Mouse (Mus musculus) bone marrow macrophage, adult 2 months (primary cell): ENCODE data around the gene Hivep2. TPM values are rescaled to one million over a fixed set of nuclear protein-coding genes. Genes with fewer than 3 reads are reported as not detected.

ENCODE experiments used
- H3K27ac ChIP-seq: 2 replicates; pipeline ENCODE4 v1.5.1; 2012; ENCODE audit warnings: low read depth, low read length; ENCODE audit not compliant: insufficient read depth
- H3K4me1 ChIP-seq: 2 replicates; pipeline ENCODE4 v1.6.1; 2012; ENCODE audit warnings: low read length; ENCODE audit not compliant: control insufficient read depth, insufficient read depth
- H3K4me3 ChIP-seq: 2 replicates; pipeline ENCODE4 v1.5.1; 2012; ENCODE audit warnings: mild to moderate bottlenecking, low read length, moderate library complexity; ENCODE audit not compliant: insufficient read depth
- CTCF ChIP-seq: IDR thresholded peaks from 2 replicates; pipeline ENCODE4 v1.5.1; 2012; ENCODE audit warnings: low read depth, mild to moderate bottlenecking, low read length, moderate library complexity
- POLR2A ChIP-seq: IDR thresholded peaks from 2 replicates; pipeline ENCODE4 v1.6.1; 2012; ENCODE audit warnings: mild to moderate bottlenecking, low read depth, low read length, borderline replicate concordance
- polyA plus RNA-seq: library from polyadenylated mRNA; stranded (reverse); fragments of >200 nt; gene quantifications from 2 replicates; pipeline ENCODE4 v1.2.4, GENCODE M21; 2012; ENCODE audit not compliant: missing spikeins, insufficient read depth, insufficient read length

The Hivep2 gene
- polyA plus RNA-seq, 1 experiment, result 1.6 TPM

- TF ChIP-seq POLR2A, result no peak
- TF ChIP-seq CTCF, result no peak
- peaks cover 30% of the 10 kb centered on the region for H3K4me1 ChIP-seq
- H3K27ac ChIP-seq, result no peak overlapping the region
- H3K4me3 ChIP-seq, result no peak overlapping the region
Observed at GRCm38 (mm10) chr10:14045745-14046144, 79.9 kb downstream of the Hivep2 start.

- H3K27ac ChIP-seq, result no peak overlapping the region
- TF ChIP-seq CTCF, result no peak
- TF ChIP-seq POLR2A, result no peak
- no peak overlapping the region for H3K4me3 ChIP-seq
- peaks cover 30% of the 10 kb centered on the region for H3K4me1 ChIP-seq
Observed at GRCm38 (mm10) chr10:14046171-14046651, 80.3 kb downstream of the Hivep2 start.

- H3K4me3 ChIP-seq, result no peak overlapping the region
- TF ChIP-seq POLR2A, result no peak
- no peak for TF ChIP-seq CTCF
- H3K4me1 ChIP-seq, result peaks cover 30% of the 10 kb centered on the region
- no peak overlapping the region for H3K27ac ChIP-seq
Observed at GRCm38 (mm10) chr10:14046935-14047334, 81.1 kb downstream of the Hivep2 start.

GRCm38 (mm10) chr10:14047661-14048060, 81.8 kb downstream of the Hivep2 start:
- Histone ChIP-seq H3K4me3 (no peak overlapping the region), H3K4me1 (peaks cover 29% of the 10 kb centered on the region), H3K27ac (no peak overlapping the region)
- TF ChIP-seq CTCF (no peak), POLR2A (no peak)

GRCm38 (mm10) chr10:14048322-14048915, 82.5 kb downstream of the Hivep2 start:
- TF ChIP-seq CTCF (no peak), POLR2A (no peak)
- Histone ChIP-seq H3K4me3 (no peak overlapping the region), H3K4me1 (peaks cover 30% of the 10 kb centered on the region), H3K27ac (no peak overlapping the region)

GRCm38 (mm10) chr10:14048916-14049445, 83.1 kb downstream of the Hivep2 start:
- H3K4me3 ChIP-seq, result no peak overlapping the region
- no peak overlapping the region for H3K27ac ChIP-seq
- H3K4me1 ChIP-seq, result peaks cover 30% of the 10 kb centered on the region
- no peak for TF ChIP-seq CTCF
- TF ChIP-seq POLR2A, result no peak

GRCm38 (mm10) chr10:14049686-14050085, 83.8 kb downstream of the Hivep2 start:
- H3K4me1 ChIP-seq, result peaks cover 29% of the 10 kb centered on the region
- no peak overlapping the region for H3K27ac ChIP-seq
- TF ChIP-seq CTCF (no peak), POLR2A (no peak)

GRCm38 (mm10) chr10:14050586-14050985, 84.7 kb downstream of the Hivep2 start:
- TF ChIP-seq POLR2A (no peak), CTCF (no peak)
- Histone ChIP-seq H3K4me3 (no peak overlapping the region), H3K27ac (no peak overlapping the region), H3K4me1 (peaks cover 26% of the 10 kb centered on the region)

More at GRCm38 (mm10) chr10:14049686-14050085, 83.8 kb downstream of the Hivep2 start:
- no peak overlapping the region for H3K4me3 ChIP-seq

GRCm38 (mm10) chr10:14052109-14052689, 86.3 kb downstream of the Hivep2 start:
- H3K4me1 ChIP-seq, result peaks cover 27% of the 10 kb centered on the region
- H3K4me3 ChIP-seq, result no peak overlapping the region
- no peak overlapping the region for H3K27ac ChIP-seq
- TF ChIP-seq CTCF, result no peak
- no peak for TF ChIP-seq POLR2A

- H3K27ac ChIP-seq, result no peak overlapping the region
Observed at GRCm38 (mm10) chr10:14054860-14055259, 89.0 kb downstream of the Hivep2 start.

More at GRCm38 (mm10) chr10:14054860-14055259, 89.0 kb downstream of the Hivep2 start:
- Histone ChIP-seq H3K4me1 (peaks cover 12% of the 10 kb centered on the region), H3K4me3 (no peak overlapping the region)
- TF ChIP-seq CTCF, result no peak
- no peak for TF ChIP-seq POLR2A
